Mouse (Mus musculus) T-cell, adult 2 months (primary cell): ENCODE measurements around the gene Syne2.
A peak's percentile ranks its signal among the peaks of the same experiment; 100 is the strongest.

Experiments used
- DNase-seq: peaks from one replicate; pipeline ENCODE4 v3.0.0; 2022; ENCODE audit warnings: low spot score

The Syne2 gene

GRCm38 (mm10) chr12:75827751-75828150, 9.8 kb downstream of the Syne2 start:
- DNase-seq, result no peak

GRCm38 (mm10) chr12:75829616-75830015, 11.7 kb downstream of the Syne2 start:
- no peak for DNase-seq

- DNase-seq, result no peak
Observed at GRCm38 (mm10) chr12:75833149-75833959, 15.4 kb downstream of the Syne2 start.

DNA sequence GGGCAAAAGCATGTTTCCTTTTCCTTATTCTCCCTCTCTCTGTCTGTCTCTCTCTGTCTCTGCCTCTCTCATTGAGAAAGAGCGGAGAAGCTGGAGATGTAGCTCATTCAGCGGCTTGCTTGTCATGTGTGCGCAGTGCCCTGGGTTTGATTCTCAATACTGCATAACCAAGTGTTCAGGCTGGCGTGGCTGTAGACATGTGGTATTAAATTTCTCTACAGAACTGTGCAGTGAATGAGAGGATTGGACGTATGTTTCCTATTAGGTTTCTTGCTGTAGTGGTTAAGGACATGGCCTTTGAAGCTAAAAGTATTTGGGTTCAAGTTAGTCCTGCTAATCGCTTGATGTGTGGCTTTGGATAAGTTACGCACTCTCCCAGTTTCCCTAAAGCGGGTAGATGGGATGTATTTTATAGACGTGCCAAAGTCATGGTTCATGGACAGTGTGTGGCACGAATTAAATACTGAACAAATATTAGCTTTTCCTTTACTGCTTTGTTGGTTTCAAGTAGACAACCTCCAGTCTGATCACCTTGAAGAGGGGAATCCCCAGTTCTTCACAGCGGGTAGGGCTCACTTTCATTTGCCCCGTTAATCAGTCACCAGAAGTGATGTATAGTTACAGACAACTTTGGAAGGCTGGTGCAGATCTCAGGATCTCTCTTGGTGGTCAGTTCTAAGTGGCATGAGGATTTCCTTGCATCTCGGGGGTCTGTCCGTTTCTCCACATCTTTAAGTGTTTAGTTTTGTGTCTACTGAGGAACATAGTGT, 16.2 kb downstream of the Syne2 start:
- no peak for DNase-seq

GRCm38 (mm10) chr12:75836524-75836962, 18.6 kb downstream of the Syne2 start:
- DNase-seq, result peak; percentile 11

DNA sequence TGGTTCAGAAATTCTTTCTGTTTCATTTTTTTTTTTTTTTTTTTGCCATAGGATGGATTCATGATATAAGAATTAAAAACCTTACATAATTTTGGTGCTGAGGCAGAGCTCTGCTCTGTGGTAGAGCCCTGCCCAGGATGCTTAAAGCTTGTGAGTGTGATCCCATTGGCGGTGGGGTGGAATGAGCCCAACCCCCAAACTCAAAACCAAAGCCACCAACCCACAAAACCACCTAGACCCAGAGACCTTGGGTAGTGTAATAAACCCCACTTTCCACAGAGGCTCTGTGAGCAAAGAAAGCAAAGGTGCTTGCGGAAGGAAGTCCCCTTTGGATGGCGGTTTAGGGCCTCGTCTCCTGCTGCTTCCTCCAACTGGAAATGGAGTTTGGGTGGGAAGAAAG, 19.5 kb downstream of the Syne2 start:
- peak; percentile 56 for DNase-seq

- DNase-seq, result no peak
Observed at GRCm38 (mm10) chr12:75839083-75839736, 21.3 kb downstream of the Syne2 start.

DNA sequence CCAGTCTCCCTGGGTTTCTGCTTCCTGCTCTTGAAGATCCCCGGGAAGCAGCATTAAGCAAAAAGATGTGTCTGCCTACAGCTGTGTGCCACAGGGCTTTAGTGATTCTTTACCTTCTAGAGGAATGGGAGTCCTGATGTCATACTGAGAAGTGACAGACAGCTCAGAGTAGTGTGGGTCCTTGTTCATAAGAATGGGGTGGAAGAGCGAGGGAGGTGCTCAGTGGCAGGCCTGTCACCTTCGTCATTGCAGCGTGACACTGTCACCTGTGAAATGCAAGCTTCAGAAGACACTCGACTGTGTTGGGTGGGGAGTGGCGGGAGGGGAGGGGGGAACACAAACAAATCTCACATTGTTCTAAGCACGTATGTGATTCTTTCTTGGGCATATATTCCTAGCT, 23.2 kb downstream of the Syne2 start:
- DNase-seq, result no peak

DNA sequence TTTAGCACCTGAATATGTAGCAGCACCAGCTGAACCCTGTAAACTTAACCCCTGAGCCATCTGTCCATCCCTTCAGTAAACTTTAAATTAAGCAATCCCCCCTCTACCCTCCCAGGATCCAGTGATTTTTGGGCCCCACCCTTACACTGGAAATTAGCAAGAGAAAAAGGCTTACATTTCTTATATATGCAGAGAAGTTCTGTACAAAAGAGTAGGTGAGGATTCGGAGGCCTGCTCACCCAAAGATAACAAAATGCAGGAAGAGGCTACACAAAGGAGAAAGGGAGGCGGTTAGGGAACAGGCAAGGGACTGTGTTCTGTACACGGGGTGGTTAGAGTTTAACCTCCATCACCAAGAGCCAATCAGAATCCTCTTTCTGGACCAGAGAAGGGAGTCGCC, 26.4 kb downstream of the Syne2 start:
- no peak for DNase-seq

GRCm38 (mm10) chr12:75845070-75845469, 27.1 kb downstream of the Syne2 start:
- DNase-seq, result no peak

DNA sequence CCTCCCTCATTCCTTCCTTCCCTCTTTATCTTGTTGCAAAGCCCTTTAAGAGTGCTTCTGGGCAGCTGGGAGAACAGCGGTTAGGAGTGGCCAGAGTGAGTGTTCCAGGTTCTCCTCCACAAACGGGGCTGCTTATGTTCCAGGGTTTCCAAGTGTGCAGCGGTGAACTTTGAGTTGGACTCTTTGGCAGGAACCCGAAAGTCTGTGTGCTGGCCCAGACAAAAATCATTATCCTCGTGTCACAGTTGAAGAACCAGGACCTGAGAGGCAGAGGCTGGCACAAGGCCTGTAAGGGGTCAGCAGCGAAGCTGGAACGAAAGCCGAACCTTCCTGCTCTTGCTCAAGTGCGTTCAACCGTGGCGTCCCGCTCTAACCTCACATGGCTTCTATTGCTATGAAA, 28.6 kb downstream of the Syne2 start:
- DNase-seq, result no peak

GRCm38 (mm10) chr12:75850205-75850604, 32.3 kb downstream of the Syne2 start:
- DNase-seq, result no peak

- no peak for DNase-seq
Observed at GRCm38 (mm10) chr12:75851481-75851880, 33.5 kb downstream of the Syne2 start.

GRCm38 (mm10) chr12:75852384-75852783, 34.5 kb downstream of the Syne2 start:
- no peak for DNase-seq

GRCm38 (mm10) chr12:75853559-75853958, 35.6 kb downstream of the Syne2 start:
- DNase-seq, result no peak

DNA sequence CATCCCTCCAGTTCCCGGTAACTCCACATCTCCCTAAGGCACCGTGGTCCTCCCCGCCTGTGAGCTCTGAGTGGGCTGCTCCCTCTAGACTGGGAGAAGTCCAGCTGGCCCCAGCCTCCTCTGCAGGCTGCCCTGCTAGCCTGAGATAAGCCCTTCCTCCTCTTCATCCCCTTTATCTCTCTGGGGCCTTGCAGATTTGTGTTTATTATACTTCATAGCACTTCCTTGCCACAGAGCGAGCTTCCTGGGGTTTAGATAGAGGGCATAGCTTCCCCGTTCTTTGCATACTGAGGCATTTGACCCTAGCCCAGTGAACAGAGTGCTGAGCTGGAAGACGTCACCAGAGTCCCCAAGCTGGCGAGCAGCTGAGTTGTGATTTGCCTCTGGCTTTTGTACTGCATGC, 37.1 kb downstream of the Syne2 start:
- no peak for DNase-seq

GRCm38 (mm10) chr12:75855621-75856020, 37.7 kb downstream of the Syne2 start:
- no peak for DNase-seq

DNA sequence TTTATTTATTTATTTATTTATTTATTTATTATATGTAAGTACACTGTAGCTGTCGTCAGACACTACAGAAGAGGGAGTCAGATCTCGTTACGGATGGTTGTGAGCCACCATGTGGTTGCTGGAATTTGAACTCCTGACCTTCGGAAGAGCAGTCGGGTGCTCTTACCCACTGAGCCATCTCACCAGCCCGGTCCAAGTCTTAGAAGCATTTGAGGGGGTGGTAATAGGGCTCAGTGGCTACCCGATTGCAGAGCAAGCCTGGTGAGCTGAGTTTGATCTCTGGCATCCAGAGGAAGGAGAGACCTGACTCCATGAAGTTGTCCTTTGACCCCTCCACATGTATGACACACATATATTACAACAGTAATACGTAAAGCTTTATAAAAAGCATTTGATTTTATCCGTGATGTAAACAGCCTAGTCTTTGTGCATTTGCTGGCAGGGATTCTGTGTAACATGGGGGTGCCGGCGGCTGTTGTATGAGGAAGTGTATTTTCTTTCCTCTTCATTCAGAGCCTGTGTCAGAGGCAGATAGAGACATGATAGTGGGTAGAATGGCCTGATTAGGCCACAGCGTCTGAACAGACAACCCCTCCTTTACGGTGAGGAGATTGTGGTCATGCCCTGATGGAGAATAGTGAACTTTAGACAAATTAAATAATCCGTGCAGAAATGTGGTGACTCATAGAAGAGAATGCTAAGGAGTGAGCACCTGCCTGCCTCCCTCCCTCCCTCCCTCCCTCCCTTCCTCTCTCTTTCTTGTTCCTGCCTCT, 38.3 kb downstream of the Syne2 start:
- no peak for DNase-seq

DNA sequence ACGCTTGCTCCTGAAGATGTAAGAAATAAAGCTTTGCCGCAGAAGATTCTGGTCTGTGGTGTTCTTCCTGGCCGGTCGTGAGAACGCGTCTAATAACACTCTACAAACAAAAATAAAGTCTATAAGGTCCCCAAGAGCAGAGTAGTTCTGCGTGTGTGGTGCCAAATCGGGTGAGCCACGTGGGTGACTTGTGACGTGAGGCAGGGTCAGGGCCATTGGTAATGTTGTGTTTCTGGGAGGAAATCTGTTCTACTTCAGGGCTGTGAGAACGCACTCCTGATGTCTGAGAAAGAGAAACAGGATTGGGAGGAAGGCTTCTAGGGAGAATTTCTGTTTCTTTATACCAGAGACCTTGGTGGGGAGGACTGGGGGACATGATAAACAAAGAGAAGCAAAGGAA, 42.0 kb downstream of the Syne2 start:
- no peak for DNase-seq

- no peak for DNase-seq
Observed at GRCm38 (mm10) chr12:75860843-75861242, 42.9 kb downstream of the Syne2 start.

GRCm38 (mm10) chr12:75865166-75865565, 47.2 kb downstream of the Syne2 start:
- DNase-seq, result no peak
